Mouse (Mus musculus) fat pad, adult 2 months (tissue): ENCODE results near the gene Ube2c.
A peak's percentile ranks its signal among the peaks of the same experiment; 100 is the strongest.

ENCODE experiments used
- DNase-seq: peaks from one replicate; pipeline ENCODE4 v3.0.0-alpha.2; 2011; ENCODE audit warnings: low read depth, low spot score; ENCODE audit errors: extremely low read depth

Ube2c gene

GRCm38 (mm10) chr2:164769258-164770037 lies at the start of gene Ube2c:
Gene Ube2c (plus strand): TSS chr2:164769898.
- peak; percentile 69 for DNase-seq

DNA sequence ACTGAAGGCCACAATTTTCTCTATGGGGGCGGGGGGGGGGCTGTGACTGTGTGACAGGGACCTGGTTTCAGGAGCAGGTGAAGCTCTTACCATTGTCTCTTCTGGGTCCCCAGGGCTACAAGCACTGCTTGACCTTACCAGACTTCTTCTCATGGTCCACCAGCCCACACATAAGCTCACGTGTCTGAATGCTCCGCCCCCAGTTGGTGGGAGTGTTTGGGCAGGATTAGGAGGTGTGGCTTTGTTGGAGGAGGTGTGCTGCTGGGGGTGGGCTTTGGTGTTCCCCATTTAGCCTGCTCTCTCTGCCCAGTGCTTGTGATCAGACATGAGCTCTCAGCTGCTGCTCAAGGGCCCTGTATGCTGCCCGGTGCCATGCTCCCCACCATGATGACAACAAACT lies 46.4 kb upstream of the Ube2c start:
- no peak for DNase-seq

- DNase-seq: no peak
Measured at GRCm38 (mm10) chr2:164725895-164726619, 43.6 kb upstream of the Ube2c start.

DNA sequence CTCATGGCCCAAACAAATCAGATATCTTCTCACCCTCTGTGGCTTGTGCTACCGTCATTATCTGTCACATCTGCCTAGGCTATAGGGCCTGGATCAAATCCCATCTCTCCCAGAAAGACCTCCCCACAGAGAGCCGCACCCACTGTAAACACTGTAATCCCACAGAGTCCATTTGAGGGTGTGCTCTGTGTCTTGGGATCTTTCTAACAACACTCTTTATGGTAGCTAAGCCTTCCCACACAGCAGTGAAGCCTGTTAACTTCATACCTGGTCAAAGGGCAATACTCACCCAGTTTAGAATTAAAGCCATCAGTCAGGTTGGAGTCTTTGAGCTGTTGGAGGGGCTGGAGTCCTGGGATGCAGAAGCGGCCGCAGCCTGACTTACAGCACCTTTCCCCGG lies 38.0 kb upstream of the Ube2c start:
- no peak for DNase-seq

GRCm38 (mm10) chr2:164733259-164733658 lies 36.4 kb upstream of the Ube2c start:
- DNase-seq: no peak

DNA sequence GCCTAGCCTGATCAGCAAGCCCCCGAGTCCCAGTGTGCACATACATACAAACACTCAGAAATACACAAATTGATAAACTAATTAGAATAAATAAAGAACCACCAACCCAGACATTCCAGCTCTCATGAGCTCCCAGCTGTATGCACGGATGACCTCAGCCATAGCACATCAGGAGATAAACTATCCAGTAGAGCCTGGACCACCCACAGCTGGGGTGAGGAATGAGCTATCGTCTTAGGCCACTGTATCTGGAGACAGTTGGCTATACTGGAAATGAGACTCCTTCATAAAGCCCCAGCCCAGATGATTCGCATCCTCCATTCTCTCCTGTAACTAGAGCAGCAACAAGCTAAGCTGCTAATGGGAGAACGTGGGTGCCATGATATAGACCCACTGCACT lies 34.9 kb upstream of the Ube2c start:
- no peak for DNase-seq

DNA sequence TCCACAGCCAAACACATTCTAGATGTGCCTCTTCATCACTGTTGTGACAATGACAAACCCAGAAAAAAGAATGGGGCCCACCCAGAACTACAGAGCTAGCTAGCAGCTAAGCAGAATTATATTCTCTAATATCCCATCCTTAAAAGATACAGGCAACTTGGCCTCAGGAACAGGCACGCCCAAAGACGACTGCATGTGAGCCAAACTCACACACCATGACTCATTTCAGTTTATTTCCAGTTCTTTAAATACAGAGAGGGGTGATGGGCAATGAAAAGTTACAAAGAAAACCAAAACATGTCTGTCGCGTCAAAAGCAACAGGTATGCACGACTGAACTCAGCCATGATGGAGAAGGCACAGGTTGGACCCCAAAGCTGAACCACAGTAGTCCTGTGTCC lies 34.3 kb upstream of the Ube2c start:
- DNase-seq: no peak

GRCm38 (mm10) chr2:164737377-164738090 lies 32.2 kb upstream of the Ube2c start:
- no peak for DNase-seq

GRCm38 (mm10) chr2:164739876-164740275 lies 29.8 kb upstream of the Ube2c start:
- no peak for DNase-seq

DNA sequence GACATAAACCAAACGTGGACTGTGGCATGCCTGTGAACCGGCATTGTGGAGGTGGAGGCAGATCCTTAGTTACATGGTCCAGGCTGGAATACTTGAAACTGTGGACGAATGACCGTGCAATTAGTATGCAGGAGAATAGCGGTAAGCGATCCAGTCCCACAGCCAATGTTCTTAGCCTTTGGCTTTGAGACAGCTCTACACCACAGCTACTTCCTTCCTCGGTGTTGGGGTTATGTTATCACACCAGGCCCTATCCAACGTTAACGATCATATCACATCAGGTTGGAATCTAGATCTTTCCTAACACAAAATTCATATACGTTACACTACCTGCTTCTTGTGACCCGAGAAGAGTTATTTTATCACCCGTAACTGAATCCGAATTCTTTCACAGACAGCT lies 24.7 kb upstream of the Ube2c start:
- DNase-seq: no peak

GRCm38 (mm10) chr2:164745843-164746479 lies 23.7 kb upstream of the Ube2c start, which contains the start of the genes Wfdc3 and Dnttip1:
Gene Wfdc3 (minus strand): TSS chr2:164745931.
Gene Dnttip1 (plus strand): TSS chr2:164745983.
- DNase-seq: no peak

- DNase-seq: no peak
Measured at GRCm38 (mm10) chr2:164746693-164747092, 23.0 kb upstream of the Ube2c start.

DNA sequence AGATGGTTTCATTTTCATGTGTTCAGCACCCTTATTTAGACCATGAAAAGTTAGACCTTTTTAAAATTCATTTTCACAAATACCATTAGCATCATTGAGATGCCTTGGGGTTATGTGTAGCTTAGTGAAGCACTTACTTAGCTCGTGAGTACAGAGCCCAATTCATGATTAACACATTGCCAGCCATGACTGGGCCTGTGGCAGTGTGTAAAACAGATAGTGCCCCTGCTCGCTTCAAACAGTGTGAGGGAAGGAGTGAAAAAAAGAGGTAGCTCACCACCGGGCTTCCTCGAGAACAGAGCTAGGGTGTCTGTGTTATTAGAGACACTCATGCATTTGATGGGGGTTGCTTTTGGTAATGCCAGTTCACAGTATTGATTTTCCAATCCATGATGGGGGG lies 21.5 kb upstream of the Ube2c start:
- DNase-seq: no peak

DNA sequence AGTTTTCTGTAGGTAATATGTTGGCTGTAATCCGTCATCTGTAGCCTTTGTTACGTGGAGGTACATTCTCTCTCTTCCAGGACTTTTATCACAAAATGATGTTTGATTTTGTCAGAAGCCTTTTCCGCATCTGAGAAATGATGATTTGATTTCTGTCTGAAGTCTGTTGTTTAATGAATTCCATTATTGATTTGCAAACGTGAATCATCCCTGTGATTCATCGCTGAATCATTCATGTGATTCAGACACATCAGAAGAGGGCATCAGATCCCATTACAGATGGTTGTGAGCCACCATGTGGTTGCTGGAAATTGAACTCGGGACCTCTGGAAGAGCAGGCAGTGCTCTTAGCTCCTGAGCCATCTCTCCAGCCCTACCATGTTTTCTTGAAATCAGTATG lies 20.7 kb upstream of the Ube2c start:
- DNase-seq: no peak

DNA sequence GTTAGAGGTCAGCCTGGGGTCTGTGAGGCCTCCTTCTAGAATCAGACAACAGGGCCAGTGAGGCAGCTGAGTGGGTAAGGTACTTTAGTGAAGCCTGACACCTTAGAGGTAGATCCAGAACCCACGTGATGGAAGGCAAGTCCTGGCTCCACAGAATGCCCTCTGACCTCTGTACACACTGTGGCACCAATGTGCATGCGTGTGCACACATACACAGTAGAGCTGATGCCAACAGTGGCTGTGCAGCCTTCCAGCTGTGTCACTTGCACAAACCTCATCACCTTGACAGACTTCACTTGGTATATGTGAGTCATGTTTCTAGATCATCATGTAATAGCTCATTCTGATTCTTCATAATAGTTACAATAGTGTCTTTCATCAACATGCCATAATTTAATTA lies 17.2 kb upstream of the Ube2c start:
- no peak for DNase-seq

GRCm38 (mm10) chr2:164754105-164754504 lies 15.6 kb upstream of the Ube2c start:
- DNase-seq: no peak

GRCm38 (mm10) chr2:164754800-164755199 lies 14.9 kb upstream of the Ube2c start:
- DNase-seq: no peak

DNA sequence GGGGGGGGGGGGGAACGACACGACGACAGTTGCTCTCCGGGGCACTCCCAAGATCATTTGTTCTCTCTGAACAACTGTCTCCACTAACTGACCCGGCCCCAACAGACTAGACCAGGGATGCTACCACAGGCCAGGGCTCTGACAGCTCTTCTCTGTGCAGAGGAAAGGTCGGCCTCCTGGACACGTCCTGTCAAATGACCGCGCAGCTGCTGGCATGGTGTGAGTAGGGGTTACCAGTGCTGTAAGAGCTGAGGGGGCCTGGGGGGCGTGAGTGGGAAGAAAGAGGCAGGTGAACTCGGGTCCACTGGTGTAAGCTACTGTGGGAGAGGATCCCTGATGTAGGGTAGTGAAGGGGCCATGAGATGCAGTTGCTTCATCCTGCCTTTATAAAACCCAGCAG lies 11.9 kb upstream of the Ube2c start:
- no peak for DNase-seq

GRCm38 (mm10) chr2:164758692-164759091 lies 11.0 kb upstream of the Ube2c start:
- DNase-seq: no peak

DNA sequence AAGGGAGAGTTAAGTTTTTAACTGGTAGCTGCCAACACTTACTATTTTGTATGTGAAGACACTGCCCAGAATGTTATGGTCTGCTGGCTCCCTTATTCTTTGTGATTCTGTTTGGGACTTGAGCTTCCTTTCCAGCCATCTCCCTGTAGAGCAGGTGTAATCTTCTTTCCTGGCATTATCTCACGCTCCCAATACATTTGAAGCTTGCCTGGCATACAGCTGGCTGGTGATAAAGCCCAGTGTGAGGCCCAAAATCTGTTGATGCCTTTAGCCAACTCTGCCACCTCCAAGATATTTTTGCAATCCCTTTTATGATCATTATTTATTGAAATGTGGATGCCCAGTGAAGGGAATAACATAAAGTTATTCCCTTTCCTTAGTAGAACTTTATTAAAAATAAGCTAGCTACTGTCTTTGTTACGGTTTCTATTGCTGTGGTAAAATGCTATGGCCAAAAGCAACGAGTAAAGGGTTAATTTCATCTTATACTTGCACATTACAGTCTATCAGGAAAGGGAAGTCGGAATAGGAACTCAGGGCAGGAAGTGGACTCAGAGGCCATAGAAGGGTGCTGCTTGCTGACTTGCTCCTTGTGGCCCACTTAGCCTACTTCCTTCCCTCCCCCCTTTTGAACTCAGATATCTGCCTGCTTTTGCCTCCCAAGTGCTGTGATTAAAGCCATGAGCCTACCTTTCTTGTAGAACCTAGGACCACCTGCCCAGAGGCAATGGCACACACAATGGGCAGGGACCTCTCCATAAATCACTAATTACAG lies 9.5 kb upstream of the Ube2c start:
- no peak for DNase-seq
